Mouse (Mus musculus): ENCODE data around the gene Astl.
"Not testable (repeated sequence)": the region's sequence is repeated elsewhere in the genome, so short reads cannot be mapped to it uniquely, and the experiment has no call there.

GRCm38 (mm10) chr2:127304192-127304591, 34.2 kb upstream of the Astl start:
- not testable (repeated sequence) for TF ChIP-seq CTCF (IDR thresholded peaks at IDR 0.05; ENCODE audit: borderline replicate concordance, insufficient read depth, low read depth, low read length); POLR2A (IDR thresholded peaks at IDR 0.05; ENCODE audit: borderline replicate concordance, insufficient read depth, low read length)

Data from cerebellum, adult 2 months (tissue).